Mouse (Mus musculus): Measurements from ENCODE around the gene Prdm11. TPM values are rescaled to one million over a fixed set of nuclear protein-coding genes. Genes with fewer than 3 reads are reported as not detected.

The Prdm11 gene
- polyA plus RNA-seq, 1 experiment from 2014 or later: 4.4 TPM

- 76% methylated on average over 14 of the region's 14 CpGs for WGBS
- Histone ChIP-seq H3K27me3 (ENCODE audit: insufficient read depth, low read length) (no peaks in the 10 kb centered on the region), H3K4me1 (ENCODE audit: insufficient read depth) (no peaks in the 10 kb centered on the region), H3K9ac (no peak overlapping the region), H3K36me3 (ENCODE audit: insufficient read depth) (peaks cover 65% of the 10 kb centered on the region), H3K27ac (ENCODE audit: low read depth) (no peak overlapping the region), H3K9me3 (ENCODE audit: low read depth, low read length) (no peaks in the 10 kb centered on the region), H3K4me2 (no peak overlapping the region), H3K4me3 (ENCODE audit: low read depth, low read length) (no peak overlapping the region)
- TF ChIP-seq CTCF (IDR thresholded peaks at IDR 0.05; ENCODE audit: low read depth): no peak
- no peak for DNase-seq
- no peak for ATAC-seq (ENCODE audit: insufficient read depth)
These were observed 70.8 kb downstream of the Prdm11 start for GRCm38 (mm10) chr2:92975031-92975790.

- 94% methylated on average over 20 of the region's 20 CpGs for whole genome bisulfite sequencing
- H3K36me3 ChIP-seq (ENCODE audit: insufficient read depth): peaks cover 63% of the 10 kb centered on the region
- H3K27ac ChIP-seq (ENCODE audit: low read depth): no peak overlapping the region
These were observed 72.3 kb downstream of the Prdm11 start for GRCm38 (mm10) chr2:92973646-92974045.

GRCm38 (mm10) chr2:92972071-92972470, 73.9 kb downstream of the Prdm11 start:
- H3K27me3 ChIP-seq (ENCODE audit: insufficient read depth, low read length): no peaks in the 10 kb centered on the region
- DNase-seq: no peak
- TF ChIP-seq CTCF (IDR thresholded peaks at IDR 0.05; ENCODE audit: low read depth): no peak
- H3K4me1 ChIP-seq (ENCODE audit: insufficient read depth): 0 out of 2 replicates have a peak, but pooled peaks cover 7% of the 10 kb centered on the region
- no peaks in the 10 kb centered on the region for H3K9me3 ChIP-seq (ENCODE audit: low read depth, low read length)
- ATAC-seq (ENCODE audit: insufficient read depth): no peak
- no peak overlapping the region for H3K9ac ChIP-seq
- H3K4me3 ChIP-seq (ENCODE audit: low read depth, low read length): no peak overlapping the region
- WGBS: 89% methylated on average over 17 of the region's 17 CpGs
- H3K4me2 ChIP-seq: no peak overlapping the region
- H3K36me3 ChIP-seq (ENCODE audit: insufficient read depth): peaks cover 59% of the 10 kb centered on the region
- H3K27ac ChIP-seq (ENCODE audit: low read depth): no peak overlapping the region

More at GRCm38 (mm10) chr2:92973646-92974045, 72.3 kb downstream of the Prdm11 start:
- Histone ChIP-seq H3K9ac (no peak overlapping the region), H3K4me2 (no peak overlapping the region), H3K9me3 (ENCODE audit: low read depth, low read length) (no peaks in the 10 kb centered on the region), H3K4me3 (ENCODE audit: low read depth, low read length) (no peak overlapping the region), H3K4me1 (ENCODE audit: insufficient read depth) (no peaks in the 10 kb centered on the region), H3K27me3 (ENCODE audit: insufficient read depth, low read length) (no peaks in the 10 kb centered on the region)
- DNase-seq (no peak), ATAC-seq (ENCODE audit: insufficient read depth) (no peak)
- TF ChIP-seq CTCF (IDR thresholded peaks at IDR 0.05; ENCODE audit: low read depth): no peak

GRCm38 (mm10) chr2:92971536-92971935, 74.4 kb downstream of the Prdm11 start:
- H3K27ac ChIP-seq (ENCODE audit: low read depth): no peak overlapping the region
- WGBS: 82% methylated on average over 8 of the region's 8 CpGs
- peaks cover 58% of the 10 kb centered on the region for H3K36me3 ChIP-seq (ENCODE audit: insufficient read depth)
- no peak for DNase-seq
- TF ChIP-seq CTCF (IDR thresholded peaks at IDR 0.05; ENCODE audit: low read depth): no peak
- H3K4me2 ChIP-seq: no peak overlapping the region
- H3K27me3 ChIP-seq (ENCODE audit: insufficient read depth, low read length): no peaks in the 10 kb centered on the region
- no peak overlapping the region for H3K4me3 ChIP-seq (ENCODE audit: low read depth, low read length)
- no peak for ATAC-seq (ENCODE audit: insufficient read depth)
- H3K9me3 ChIP-seq (ENCODE audit: low read depth, low read length): no peaks in the 10 kb centered on the region
- H3K9ac ChIP-seq: no peak overlapping the region
- 0 out of 2 replicates have a peak, but pooled peaks cover 7% of the 10 kb centered on the region for H3K4me1 ChIP-seq (ENCODE audit: insufficient read depth)

- TF ChIP-seq CTCF (IDR thresholded peaks at IDR 0.05; ENCODE audit: low read depth): no peak
- WGBS: 64% methylated on average over 9 of the region's 9 CpGs
- H3K4me2 ChIP-seq: no peak overlapping the region
- H3K36me3 ChIP-seq (ENCODE audit: insufficient read depth): peaks cover 56% of the 10 kb centered on the region
- H3K27me3 ChIP-seq (ENCODE audit: insufficient read depth, low read length): no peaks in the 10 kb centered on the region
- no peak overlapping the region for H3K9ac ChIP-seq
- ATAC-seq (ENCODE audit: insufficient read depth) (no peak), DNase-seq (no peak)
- 0 out of 2 replicates have a peak, but pooled peaks cover 7% of the 10 kb centered on the region for H3K4me1 ChIP-seq (ENCODE audit: insufficient read depth)
- no peak overlapping the region for H3K4me3 ChIP-seq (ENCODE audit: low read depth, low read length)
- H3K27ac ChIP-seq (ENCODE audit: low read depth): no peak overlapping the region
- H3K9me3 ChIP-seq (ENCODE audit: low read depth, low read length): no peaks in the 10 kb centered on the region
These were observed 74.9 kb downstream of the Prdm11 start for GRCm38 (mm10) chr2:92971069-92971468.

DNA sequence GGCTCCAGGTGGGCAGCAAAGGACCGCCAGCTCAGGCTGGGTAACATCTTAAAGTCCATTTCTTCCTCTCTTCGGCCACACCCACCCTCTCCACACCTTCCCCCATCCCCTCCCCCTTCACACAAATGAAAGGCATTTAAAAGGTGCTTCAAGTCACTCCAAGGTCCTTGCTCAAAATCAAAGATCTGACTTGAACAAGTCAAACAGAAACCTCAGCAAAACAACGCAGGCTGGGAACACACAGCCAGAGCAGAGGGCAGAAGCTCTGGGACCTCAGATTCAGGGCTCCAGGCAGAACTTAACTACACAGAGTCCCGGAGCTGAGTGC, 78.2 kb downstream of the Prdm11 start:
- Histone ChIP-seq H3K36me3 (ENCODE audit: insufficient read depth) (peaks cover 25% of the 10 kb centered on the region), H3K4me3 (ENCODE audit: low read depth, low read length) (no peak overlapping the region), H3K4me1 (ENCODE audit: insufficient read depth) (0 out of 2 replicates have a peak, but pooled peaks cover 7% of the 10 kb centered on the region), H3K4me2 (peak overlapping the region; percentile 15; the same call in 1 of the 2 replicates), H3K9ac (no peak overlapping the region; the same call in 1 of the 2 replicates), H3K27me3 (ENCODE audit: insufficient read depth, low read length) (no peaks in the 10 kb centered on the region), H3K27ac (ENCODE audit: low read depth) (peak overlapping the region; percentile 79), H3K9me3 (ENCODE audit: low read depth, low read length) (no peaks in the 10 kb centered on the region)
- ATAC-seq (ENCODE audit: insufficient read depth) (no peak), DNase-seq (peak; percentile 28)
- WGBS: 34% methylated on average over 4 of the region's 4 CpGs
- TF ChIP-seq CTCF (IDR thresholded peaks at IDR 0.05; ENCODE audit: low read depth): no peak

GRCm38 (mm10) chr2:92967032-92967838, 78.7 kb downstream of the Prdm11 start:
- Histone ChIP-seq H3K4me1 (ENCODE audit: insufficient read depth) (0 out of 2 replicates have a peak, but pooled peaks cover 7% of the 10 kb centered on the region), H3K27ac (ENCODE audit: low read depth) (peak overlapping the region; percentile 79), H3K9me3 (ENCODE audit: low read depth, low read length) (no peaks in the 10 kb centered on the region), H3K4me3 (ENCODE audit: low read depth, low read length) (no peak overlapping the region), H3K9ac (no peak overlapping the region; the same call in 1 of the 2 replicates), H3K36me3 (ENCODE audit: insufficient read depth) (peaks cover 19% of the 10 kb centered on the region; the same call in 1 of the 2 replicates), H3K27me3 (ENCODE audit: insufficient read depth, low read length) (no peaks in the 10 kb centered on the region), H3K4me2 (peak overlapping the region; percentile 12; the same call in 1 of the 2 replicates)
- DNase-seq (peak; percentile 57), ATAC-seq (ENCODE audit: insufficient read depth) (peak; percentile 83)
- TF ChIP-seq CTCF (IDR thresholded peaks at IDR 0.05; ENCODE audit: low read depth): no peak
- WGBS: 17% methylated on average over 10 of the region's 10 CpGs

All from lung, embryonic 14.5 days (tissue).